Mouse (Mus musculus): ENCODE measurements around the gene Tmem248.

Gene Tmem248

GRCm38 (mm10) chr5:130257303-130257702 is 40.4 kb downstream of the Tmem248 start:
- DNase-seq (ENCODE audit: low spot score) = no peak

DNA sequence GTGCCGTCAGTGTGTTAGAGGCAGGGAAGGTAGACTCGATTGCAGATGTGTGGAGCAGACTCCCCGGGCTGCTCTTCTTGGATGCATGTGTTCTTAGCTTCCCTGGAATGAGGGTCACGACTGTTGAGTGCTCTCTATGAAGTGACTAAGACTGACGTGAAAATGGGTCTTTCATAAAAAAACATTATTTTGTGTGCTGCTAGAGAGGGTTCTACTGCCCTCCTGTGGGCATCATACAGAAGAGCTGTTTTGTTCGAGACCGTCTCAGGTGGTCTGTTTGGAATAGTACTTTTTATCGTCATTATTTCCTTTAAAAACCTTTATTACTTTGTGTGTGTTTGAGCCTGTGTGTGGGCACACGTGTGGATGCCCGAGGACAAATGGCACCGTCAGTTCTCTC is 46.6 kb downstream of the Tmem248 start:
- no peak for DNase-seq (ENCODE audit: low spot score)

DNA sequence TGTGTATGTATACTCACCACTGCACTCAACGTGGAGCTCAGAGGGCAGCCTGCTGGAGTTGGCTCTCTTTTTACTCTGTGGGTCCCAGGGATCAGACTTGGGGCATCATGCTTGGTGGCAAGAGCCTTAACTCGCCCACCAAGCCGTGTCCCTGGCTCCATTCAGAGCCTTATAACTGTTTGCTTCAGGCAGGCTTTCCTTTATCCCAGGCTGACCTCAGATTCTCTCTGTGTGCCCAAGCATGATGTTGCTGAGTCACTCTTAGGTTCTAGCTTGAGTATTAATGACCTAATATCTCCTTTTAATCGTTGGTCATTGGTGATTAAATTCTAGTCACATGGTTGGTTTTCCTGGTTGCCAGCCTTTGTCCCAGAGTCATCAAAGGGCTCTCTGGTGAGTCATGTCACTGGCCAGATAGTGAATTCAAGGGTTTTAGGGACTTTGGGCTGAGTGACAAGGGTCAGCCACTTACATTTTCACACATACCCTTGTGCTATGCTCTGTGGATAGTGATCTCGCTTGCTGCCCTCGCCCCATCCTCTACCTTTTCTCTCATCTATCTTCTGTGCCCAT is 47.6 kb downstream of the Tmem248 start:
- no peak for DNase-seq (ENCODE audit: low spot score)

DNA sequence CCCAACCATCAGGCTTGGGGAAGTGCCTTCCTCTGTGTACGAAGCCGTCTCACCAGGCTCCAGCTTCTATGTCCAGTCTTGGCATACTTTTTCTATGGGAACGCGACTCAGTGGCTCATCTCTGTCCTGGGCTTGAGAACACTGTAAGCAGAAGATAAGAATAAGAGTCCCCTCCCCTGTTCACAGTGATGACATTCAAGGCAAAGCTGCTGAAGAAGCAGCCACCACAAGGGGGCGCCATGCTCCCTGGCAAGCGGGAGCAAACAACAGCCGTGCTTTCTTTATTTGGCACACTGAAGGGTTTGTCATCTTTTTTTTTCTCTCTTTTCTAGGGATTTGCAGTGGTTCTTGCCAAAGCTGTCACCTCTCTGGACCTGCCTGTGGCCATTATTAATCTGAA is 49.8 kb downstream of the Tmem248 start:
- peak; percentile 56 for DNase-seq (ENCODE audit: low spot score)

DNA sequence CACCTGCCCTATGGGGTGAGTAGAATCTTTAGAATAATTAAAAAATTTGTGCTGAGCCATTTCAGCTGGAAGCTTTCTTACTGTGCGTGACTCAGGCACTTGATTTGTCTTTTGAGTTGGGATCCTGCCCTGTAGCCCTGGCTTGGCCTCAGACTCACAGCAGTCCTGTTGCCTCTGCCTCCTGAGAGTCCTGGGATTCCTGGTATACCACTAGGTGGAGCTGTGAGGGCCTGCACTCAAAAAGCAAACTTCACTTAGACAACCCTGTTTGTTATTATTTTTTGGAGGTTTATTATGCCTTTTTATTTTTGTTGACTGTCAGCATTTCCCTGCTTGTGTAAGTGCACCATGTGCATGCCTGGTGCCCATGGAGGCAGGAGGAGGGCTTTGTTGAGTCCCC is 50.4 kb downstream of the Tmem248 start:
- no peak for DNase-seq (ENCODE audit: low spot score)

DNA sequence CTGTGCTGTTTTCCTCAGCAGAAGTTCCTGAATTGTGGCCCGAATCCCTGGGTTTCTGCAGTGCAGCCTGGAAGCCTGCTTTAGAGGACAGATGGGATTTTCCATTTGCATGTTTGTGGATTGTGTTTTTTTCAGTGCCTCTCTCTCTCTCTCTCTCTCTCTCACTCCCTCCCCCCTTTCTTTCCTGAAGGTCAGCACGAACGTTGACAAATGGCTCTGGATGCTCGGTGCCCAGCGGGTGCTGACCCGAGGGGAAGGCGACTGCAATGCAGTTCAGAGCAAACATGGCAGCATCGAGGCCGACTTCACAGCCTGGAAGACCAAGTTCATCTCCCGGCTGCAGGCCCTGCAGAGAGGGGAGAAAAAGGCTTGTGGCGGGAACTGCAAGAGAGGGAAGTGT is 52.1 kb downstream of the Tmem248 start:
- DNase-seq (ENCODE audit: low spot score) = no peak

GRCm38 (mm10) chr5:130272344-130272743 is 55.5 kb downstream of the Tmem248 start:
- no peak for DNase-seq (ENCODE audit: low spot score)

DNA sequence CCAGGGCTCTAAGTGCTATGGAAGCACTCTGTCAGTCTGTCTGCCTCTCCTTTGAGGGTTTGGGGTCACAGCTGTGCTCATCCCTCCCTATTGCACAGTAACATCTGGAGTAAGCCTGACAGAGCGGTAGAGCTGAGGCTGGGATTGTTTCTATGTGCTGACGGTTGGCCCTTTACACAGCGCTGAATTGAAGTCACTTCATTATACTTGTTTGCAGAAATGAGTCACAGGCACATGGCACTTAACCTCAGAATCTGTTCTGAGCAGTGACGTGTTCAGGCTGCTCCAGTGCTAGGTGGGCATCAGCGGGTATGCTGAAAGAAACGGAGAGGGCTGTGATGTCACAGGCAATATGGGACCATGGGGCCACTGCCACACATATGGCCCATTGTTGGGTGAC is 56.2 kb downstream of the Tmem248 start:
- no peak for DNase-seq (ENCODE audit: low spot score)

DNA sequence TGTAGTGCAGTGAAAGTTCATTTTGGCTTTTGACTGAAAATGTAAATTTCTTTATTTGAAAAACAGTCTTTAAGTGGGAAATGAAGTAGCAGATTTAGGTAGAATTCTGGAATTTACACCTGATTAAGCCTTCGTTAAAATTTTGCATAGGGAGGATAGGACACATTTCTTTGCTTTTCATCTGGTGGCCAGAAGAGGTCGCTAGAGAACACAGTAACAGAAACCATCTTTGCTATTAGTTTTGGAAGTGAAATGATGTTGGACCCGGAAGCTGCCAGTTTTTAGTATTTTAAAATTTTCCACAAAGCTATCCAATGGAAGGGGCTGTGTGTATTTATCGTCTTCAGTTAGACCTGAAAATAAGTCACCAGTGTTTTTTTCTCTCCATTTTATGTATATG is 58.6 kb downstream of the Tmem248 start:
- no peak for DNase-seq (ENCODE audit: low spot score)

DNA sequence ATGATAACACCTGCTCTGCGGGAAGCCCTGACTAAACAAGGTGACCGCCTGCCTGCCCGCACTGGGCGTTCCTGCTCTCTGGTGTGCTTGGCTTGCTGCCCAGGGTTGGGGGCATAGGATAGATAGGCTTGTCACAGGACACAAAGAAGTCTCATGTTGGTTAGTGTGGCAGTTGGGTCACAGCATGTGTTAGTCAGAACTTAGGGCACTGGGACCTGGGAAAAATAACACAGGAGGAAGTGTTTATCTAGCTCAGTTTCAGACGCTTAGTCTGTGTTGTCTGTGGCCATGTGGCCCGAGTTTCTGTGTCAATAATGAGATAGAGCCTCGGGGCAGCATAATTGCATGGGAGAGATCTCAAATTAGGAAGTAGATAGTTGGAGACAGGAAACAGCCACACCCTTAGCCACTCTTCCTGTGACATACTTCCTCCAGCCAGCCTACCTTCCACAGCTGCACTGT is 61.2 kb downstream of the Tmem248 start:
- no peak for DNase-seq (ENCODE audit: low spot score)

GRCm38 (mm10) chr5:130283079-130283732 is 66.3 kb downstream of the Tmem248 start:
- no peak for DNase-seq (ENCODE audit: low spot score)

DNA sequence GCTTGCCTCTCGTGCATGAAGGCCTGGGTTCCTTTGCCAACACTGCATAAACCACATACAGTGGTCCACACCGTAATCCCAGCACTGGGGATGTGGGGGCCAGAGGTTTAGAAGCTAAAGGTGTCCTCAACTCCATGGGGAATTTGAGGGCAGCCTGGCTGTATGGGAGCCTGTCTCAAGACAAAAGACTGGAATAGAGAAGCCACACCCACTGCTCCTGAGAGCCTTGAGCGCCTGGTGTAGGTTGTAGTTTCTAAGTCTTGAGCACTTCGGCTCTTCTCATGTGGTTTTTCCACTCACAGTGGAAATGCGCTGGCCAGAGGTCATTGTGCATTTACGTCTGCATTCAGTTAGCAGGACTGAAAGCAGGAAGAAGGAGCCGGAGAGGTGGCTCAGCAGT is 71.2 kb downstream of the Tmem248 start:
- DNase-seq (ENCODE audit: low spot score) = no peak

DNA sequence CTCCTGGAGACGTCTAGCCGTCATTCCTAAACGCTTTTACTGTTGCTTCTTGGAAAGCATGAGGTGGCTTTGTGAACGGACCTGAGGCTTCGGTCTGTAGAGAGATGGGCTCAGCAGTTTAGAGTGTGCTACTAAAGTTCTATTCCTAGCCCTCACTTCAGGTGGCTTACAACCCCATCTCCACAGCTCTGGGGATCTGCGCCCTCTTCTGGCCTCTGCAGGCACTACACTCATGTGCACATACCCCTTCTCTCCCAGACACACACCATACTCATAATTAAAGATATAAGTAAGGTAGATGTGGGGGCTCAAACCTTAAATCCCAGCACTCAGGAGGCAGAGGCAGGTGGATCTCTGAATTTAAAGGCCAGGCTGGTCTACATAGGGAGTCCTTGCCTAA is 73.4 kb downstream of the Tmem248 start:
- no peak for DNase-seq (ENCODE audit: low spot score)

GRCm38 (mm10) chr5:130290775-130291174 is 73.9 kb downstream of the Tmem248 start:
- DNase-seq (ENCODE audit: low spot score) = no peak

- no peak for DNase-seq (ENCODE audit: low spot score)
These were observed 76.1 kb downstream of the Tmem248 start for GRCm38 (mm10) chr5:130292976-130293375.

All from spleen, adult 12 weeks (tissue).